Mouse (Mus musculus) heart, adult 8-10 months (tissue): ENCODE data around the gene Dctn2. TPM values are rescaled to one million over a fixed set of nuclear protein-coding genes. Genes with fewer than 3 reads are reported as not detected.

Experiments used
- DNase-seq: peaks from one replicate; pipeline ENCODE4 v3.0.0; 2022; ENCODE audit warnings: low spot score
- total RNA-seq, 4 experiments: library from RNA; stranded (reverse); gene quantifications; 2 replicates each; pipeline ENCODE4 v1.2.4; 2022

Gene Dctn2
- 100 to 1,000 TPM; 143 to 151 (median 146) TPM for total RNA-seq

DNA sequence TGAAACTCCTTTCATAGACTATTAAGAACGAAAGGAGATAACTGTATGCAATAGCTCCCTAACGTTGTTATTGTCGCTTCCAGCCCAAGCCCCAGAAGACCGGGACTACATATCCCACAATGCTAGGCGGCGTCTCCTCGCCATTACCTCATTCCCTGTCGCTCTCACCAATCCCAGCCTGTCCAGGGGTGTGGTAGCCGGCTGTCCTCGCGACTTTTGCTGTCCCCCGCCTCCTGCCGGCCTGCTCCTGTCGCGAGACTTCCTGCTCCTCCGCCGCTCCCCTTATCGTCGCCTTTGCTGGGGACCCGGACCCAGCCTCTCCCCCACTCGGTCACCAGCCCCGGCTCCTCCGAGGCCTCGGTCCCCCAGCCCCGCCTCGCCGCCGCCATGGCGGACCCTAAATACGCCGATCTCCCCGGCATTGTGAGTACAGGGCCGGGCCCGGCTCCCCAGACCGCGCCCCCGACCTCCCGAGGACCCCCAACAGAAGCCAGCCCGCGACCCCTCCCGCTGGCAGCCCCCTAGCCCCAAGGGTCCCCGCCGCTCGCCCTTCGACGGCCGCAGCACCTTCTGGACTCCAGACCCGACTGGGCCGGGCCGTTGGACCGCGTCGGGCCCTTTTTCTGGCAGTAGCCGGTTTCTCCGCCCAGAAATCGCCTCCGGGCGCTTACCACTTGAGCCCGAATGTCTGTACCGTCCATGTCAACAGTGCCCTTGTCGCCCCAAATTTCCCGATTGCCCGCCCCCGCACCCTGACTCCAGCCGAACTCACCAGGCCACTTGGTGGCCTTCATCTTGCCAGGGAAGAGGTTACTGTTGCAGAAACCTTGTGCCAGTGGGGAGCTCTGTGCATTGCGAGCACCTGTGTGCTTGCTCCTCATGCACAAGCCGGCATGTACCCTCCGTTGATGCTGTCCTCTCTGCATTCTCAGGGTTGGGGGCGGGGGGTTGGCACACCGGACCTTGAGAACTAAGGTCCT, at the start of gene Dctn2:
Dctn2 (plus strand) TSS at position 257 of the 980 bp plus-strand sequence.
- peak; percentile 95 for DNase-seq

DNA sequence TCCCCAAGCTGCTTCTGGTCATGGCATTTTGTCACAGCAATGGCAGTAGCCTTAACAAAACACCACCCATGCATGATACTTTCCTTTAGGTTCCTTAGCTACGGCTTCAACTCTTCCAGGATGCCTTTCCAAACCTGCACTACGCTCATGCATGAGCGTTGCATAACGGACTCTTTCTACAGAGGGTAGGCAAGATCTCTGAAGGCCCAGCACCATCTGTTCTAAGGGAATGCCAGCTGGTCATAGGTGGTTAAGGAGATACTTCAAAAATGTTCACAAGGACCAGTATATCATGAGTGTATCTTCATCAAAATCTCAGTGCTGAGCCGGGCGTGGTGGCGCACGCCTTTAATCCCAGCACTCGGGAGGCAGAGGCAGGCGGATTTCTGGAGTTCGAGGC, 49.7 kb upstream of the Dctn2 start:
- DNase-seq: no peak

DNA sequence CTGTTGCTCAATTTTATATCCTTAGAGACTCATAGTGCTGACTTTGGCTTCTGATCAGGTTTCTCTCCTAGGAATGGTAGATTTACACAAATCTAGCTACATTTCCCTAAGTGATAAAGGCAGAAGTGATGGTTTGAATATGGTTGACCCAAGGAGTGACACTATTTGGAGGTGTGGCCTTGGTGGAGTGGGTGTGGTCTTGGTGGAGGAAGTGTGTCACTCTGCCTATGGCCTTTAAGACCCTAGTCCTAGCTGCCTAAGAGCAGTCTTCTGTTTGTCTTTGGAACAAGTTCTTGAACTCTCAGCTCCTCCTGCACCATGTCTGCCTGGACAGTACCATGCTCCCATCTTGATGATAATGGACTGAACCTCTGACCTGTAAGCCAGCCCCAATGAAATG, 49.0 kb upstream of the Dctn2 start:
- no peak for DNase-seq

DNA sequence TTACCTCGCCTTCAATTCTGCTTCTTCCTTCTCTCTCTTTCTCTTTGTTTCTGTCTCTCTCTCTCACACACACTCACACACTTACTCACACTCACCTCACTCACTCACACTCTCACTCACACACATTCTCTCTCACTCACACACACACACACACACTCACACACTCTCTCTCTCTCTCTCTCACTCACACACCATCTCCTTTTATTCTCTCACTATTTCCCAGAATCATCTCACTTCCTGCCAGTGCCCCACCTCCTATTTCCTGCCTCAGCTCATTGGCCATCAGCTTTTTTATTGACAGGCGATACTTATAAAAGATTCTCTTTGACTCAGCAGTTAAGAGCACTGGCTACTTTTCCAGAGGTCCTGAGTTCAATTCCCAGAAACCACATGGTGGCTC, 47.8 kb upstream of the Dctn2 start:
- no peak for DNase-seq

DNA sequence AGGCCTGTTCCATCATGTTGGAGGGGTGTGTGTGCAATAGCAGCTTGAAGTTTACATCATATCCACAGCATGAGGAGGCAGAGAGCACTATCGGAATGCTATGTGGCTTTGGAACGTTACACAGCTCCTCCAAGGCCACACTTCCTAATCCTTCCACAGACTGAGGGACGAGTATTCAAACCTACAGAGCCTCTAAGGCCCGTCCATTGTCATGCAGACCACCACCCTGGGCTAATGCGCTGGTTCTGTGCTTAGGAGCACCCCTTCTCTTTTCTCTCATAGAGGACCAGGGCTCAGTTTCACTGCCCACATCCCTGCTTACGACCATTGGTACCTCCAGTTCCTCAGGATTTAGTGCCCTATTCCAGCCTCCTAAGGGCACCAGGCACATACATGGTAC, 41.0 kb upstream of the Dctn2 start:
- DNase-seq: no peak

DNA sequence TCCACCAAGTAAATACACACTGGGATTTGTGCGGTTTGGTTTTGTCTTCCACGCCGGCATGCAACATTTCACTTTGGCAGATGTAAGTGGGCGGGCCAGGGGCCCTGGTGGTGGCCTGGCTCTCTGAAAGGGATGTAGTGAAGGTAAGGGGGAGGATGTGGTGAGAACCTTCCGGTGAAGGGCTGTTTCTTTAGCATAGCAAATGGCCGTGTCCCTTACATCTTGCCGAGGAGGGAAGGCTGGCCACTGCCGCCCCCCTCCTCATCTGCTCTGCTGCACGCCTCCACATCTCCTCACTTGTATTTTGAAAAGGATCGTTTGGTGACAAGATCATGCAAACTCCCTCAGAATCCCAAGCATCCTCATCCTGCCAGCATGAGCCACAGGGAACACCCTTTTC, 40.4 kb upstream of the Dctn2 start:
- DNase-seq: no peak

DNA sequence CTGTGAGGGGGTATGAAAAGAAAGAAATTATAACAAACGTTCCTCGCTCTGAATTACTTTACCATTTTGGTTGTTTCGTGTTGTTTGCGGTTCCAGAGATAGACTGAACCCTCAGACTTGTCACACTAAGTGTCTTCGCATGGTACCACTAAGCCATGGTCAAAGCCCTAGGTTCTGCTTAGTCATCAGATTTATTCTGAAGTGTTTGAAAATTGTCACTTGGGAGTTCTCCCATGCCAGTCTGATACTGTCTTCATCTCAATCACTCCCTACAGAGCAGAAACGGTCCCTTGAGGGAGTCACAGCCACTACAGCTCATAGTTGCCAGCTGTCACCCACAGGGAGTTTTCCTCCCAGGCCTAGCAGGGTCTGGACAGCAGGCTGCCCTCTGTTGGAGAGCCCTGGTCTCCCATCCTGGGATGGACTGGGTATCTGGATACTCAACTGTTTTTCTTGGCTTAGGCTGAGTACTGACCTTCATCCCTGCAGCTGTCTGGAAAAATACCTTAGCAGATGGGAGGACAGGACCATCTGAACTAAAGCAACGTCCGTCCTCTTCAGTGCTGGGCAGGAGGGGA, 39.8 kb upstream of the Dctn2 start:
- DNase-seq: no peak

DNA sequence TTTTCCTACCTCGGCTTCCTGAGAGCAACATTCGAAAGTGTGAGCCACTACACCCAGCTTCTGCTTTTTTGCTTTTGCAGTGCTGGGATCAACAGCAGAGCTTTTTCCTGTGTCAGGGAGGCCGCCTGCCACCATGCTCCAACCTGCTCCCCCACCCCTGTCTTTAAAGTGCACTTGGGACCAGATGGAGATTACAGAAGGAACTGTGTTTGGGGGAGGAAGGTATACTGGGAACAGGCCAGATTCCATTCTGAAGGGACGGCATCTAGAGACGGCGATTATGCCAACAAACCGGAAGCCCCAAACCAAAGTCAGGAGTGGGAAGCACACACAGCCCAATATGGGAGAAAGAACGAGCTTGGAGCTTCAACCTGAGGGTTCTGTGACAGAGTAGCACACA, 39.0 kb upstream of the Dctn2 start:
- no peak for DNase-seq

DNA sequence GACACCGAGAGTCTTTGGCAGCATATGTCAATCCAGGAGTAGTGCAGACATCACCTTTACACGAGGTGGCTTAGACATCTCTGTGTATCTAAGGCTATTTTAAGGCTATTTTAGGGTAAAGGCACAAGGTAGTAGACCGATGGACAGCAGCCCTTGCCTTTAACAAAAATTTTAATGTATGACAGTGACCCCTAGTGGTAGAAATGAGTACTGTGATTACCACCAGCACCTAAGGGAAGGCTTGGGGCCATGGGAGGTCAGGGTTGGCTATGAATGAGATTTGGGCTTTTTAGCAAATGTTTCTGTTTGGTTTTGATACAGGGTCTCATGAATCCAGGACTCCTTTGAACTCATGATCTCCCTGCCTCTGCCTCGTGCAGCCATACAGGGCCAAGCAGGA, 37.3 kb upstream of the Dctn2 start:
- DNase-seq: peak; percentile 87

DNA sequence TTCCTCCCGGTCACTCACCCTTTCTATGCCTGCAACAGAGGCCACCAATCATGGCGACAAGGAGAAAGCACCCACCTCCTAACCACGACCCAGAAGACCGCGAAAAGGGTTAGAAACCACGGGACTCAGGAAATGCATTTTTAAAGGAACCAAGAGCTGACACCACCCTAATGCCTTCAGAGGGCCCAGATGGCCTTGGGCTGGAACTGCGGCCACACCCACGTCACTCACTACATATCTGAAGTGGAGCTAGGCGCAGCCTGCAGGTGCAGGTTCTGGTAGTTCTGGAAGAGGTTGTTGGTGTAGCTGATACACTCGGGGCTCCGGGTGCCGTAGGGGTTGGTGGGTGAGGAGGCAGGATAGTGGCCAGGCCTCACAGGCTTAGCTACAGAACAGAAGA, 35.5 kb upstream of the Dctn2 start:
- DNase-seq: no peak

DNA sequence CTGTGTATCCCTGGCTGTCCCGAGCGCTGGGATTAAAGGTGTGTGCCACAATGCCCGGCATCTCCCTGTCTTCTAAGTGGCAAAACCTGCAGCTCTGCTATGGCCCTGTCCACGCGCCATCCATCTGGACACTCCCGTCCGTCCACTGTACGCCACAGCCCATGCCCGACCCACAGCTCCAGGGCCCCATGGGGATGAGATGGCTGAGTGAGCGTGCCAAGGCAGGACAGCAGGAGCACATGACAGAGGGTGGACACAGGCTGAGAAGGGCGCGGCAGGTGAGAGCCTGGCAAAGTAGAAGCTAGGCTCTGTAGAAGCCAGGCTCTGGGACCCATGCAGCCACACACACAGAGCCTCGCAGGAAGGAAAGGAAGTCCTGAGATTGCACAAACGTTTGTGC, 34.4 kb upstream of the Dctn2 start:
- no peak for DNase-seq

DNA sequence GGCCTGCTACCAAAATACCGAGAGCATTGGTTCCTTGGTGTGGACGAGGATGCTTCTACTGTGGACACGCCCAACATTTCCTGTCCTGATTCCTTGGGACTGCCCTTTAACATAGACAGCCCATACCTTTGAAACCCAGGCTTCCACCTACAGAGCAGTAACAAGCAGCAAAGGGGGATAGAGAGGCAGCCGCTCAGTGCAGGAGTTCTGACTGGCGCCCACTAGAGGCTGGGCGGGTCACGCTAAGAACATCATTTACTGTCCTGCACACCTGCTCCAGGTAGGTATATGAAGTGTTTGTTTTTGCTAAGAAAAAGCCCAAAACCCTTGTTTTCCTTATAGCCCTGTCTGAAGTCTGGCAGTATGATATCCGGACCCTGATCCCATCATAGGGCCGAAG, 33.0 kb upstream of the Dctn2 start:
- DNase-seq: no peak

DNA sequence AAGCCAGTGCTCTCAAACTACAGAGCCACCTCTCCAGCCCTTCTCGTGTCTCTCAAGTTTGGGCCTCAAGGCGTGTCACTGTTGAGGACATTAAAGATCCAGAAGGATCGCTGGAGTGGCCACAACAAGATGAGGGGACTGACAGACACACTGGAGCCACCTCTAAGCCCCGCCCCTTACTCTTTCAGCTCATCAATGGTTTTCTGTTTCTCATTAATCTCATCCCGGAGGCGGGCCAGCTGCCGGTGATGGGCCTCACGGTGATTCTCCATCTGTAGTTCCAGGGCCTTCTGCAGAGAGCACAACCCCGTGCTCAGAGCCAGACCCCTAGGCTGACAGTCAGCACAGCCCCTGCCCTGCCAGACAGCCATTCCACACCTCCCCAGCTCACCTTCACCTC, 29.6 kb upstream of the Dctn2 start:
- DNase-seq: no peak

DNA sequence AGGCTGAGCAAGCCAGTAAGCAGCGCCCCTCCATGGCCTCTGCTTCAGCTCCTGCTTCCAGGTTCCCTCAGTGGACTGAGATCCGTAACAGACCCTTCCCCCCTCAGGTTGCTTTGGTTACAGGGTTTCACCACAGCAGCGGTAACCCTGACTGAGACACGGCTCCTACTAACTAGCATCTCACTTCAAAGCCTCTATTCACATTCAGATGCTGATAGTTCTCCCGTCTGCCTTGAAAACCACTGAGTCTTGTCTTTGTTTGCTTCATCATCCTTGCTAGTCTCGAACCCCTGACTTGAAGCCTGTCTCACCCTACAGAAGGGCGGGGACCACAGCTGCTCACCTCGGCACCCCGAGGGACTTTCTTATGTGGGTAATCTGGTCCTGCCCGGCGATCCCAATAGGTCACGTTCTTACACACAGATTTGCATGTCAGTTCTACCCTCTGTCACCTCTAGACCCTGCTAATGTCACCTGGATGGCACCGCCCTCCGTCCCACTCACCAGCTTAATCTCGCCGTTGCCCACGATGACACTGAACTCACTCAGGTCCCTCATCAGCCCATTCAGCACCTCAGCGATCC, 27.8 kb upstream of the Dctn2 start:
- DNase-seq: no peak

DNA sequence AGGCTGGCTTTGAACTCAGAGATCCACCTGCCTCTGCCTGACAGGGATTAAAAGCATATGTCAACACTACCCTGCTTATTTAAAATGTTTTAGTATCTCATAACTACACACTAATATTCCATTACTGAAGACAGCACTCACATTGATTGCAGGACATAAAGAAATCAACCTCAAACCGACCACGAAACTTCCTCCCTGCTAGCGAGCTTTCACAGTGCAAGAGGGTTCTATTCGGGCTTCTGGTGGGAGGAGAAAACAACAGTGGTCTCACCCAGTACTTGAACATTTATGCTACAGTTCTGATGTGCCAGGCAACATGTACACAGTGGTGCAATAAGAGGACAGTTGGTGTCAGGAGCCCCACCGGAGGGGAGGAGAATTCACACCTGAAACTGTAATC, 15.4 kb upstream of the Dctn2 start:
- no peak for DNase-seq

DNA sequence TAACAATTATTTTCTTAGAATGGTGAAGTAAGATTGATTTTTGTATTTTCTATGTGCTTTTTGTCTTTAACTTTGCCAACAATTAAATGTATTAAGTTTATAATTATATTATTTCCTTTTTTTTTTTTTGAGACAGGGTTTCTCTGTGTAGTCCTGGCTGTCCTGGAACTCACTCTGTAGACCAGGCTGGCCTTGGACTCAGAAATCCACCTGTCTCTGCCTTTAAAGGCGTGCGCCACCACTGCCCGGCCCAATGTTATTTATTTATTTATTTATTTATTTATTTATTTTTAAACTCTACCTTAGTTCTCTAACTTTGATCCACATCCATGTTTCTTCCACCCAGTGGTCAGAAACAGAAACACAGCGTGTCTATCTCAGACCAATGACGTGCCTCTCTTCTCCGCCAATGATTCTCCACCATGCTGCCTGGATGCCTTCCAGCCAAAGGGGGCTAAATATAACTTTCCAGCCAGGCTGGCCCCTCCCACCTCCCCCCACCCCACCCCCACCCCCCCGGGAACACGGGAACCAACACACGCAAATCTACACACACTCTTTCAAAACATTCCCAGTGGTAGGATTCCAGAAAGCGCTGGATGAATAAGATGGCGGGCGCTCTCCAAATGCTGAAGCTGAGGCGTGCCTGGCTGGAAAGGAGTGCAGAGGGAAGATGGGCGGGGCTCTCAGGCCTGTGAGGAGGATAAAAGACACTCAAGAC, 10.4 kb upstream of the Dctn2 start:
- peak; percentile 50 for DNase-seq

DNA sequence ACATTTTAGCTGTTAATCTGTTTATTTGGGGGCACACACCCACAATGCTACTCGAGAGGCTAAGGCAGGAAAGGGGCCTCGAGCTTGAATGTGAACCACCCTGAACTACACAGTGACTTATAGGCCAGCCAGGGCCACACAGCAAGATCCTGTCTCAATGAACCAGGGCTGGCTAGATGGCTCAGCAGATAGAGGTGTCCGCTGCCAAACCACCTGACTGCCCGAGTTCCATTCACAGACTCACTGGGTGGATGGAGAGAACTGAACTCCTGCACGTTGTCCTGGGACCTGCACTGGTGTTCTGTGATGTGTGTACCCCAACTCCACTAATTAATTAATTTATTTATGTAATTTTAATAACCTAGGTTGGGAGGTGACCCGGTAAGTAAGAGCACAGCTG, 8.4 kb upstream of the Dctn2 start:
- no peak for DNase-seq

DNA sequence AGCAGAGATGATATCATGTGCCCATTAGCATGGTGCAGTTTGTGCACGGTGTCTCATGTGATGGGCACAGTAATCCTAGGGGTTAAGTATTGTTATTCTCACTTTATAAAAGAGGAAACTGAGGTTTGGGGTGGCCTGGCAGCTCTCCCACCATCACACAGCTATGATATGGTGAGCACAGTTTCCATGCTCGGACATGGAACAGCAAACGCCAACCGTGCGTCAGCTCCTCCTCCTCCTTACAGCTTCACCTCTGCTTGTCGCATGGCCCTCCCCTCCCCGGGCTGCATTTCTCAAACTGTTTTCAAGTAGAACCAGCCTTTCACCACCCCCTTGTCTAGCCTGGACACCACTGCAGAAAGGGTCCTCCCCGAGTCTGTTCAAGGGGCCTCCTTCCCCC, 7.7 kb upstream of the Dctn2 start:
- DNase-seq: no peak

DNA sequence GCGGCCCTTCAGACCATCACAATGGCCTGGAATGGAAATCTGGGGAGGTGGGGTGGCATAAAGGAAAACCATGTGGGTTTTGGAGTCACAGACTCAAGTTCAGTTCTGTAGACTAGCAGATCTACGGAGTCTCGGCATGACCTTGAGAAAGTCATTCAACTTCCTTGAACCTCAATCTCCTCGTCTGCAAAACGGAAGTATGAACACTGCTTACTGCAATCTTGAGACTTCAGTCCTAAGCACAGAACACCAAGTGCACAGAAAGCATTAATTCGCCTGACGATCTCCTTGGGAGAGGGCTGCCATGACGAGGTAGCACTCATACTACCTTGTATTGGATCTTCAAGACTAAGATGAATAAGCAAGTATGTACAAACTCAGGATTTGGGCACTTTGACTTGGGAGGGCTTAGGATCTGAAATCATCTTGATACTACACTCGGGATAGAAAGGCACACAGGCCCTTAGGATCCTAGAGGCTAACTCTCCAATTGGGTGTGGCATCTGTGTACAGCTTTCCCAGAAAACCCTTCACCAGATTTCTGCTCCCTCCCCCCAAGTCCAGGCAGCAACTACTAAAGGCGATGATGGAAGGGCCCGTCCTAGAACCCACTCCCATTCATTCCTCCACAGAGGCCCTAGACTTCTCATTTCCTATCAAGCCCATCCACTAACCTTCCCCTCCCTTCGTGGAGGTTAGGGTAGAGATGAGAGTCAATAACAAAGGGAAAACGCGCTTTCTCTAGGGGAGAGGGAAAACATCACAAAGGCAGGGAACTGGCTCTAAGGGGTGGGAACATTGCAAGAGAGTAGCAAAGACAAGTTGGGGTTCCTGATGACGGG, 4.2 kb upstream of the Dctn2 start:
- DNase-seq: no peak

DNA sequence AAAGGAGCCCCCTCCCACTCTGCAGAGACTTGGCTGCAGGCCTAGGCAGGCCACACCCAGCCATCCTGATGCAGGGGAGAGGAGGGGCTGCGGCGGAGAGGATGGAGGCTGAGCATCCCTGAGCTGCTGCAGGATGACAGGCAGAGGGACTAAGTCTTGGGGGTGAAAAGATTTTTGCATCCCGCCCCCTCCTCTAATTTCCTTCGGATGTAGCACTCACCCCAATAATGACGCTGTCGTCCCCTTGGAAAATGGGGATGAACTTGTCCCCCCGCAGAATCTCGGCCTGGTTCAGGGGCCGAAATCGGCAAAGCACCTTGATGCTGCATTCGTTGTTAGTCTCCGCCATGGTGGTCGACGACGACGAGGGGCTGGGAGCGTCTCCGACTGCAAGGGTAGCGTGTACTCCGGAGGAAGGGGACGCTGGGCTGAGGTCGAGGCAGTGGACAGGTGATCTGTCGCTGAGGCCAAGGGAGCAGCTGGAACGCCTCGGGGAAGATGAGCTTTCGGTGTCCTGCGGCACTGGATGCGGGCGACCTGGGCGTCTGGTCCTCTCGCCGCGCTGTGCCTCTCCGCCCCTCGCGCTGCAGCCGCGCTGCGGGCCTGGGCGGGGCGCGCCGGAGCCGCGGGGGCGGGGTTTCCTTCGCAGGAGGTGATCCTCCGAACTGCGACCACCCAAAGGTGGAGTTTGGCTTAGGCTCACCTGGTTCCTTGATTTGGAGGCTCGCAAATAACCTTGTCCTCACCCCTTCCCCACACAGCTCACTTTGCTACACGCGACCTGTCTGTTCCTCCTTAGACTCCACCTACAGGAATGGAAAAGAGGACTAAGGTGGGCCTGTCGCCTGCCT, 3.4 kb upstream of the Dctn2 start, which contains the start of gene Kif5a:
Kif5a (minus strand) TSS at position 801 of the 851 bp plus-strand sequence.
- no peak for DNase-seq
